Mouse (Mus musculus): ENCODE measurements around the gene Bag5.

GRCm38 (mm10) chr12:111741338-111741737 lies 28.3 kb upstream of the Bag5 start:
- no peak for TF ChIP-seq CTCF (IDR thresholded peaks at IDR 0.05; ENCODE audit: borderline replicate concordance, insufficient read depth, low read depth, low read length)
- no peak for TF ChIP-seq POLR2A (IDR thresholded peaks at IDR 0.05; ENCODE audit: borderline replicate concordance, insufficient read depth, low read length)
